Mouse (Mus musculus) limb, embryonic 11.5 days (tissue): ENCODE measurements at regions not wholly inside any gene's neighbourhood (a gene's known extent, or its start where the extent isn't known, plus 50 kb on each side); places are given as distances from the start of the nearest gene placed in this dataset.

Source experiments
- ATAC-seq: fragments of 200-750 bp; cut with Nextera tagmentation; 2 replicates; pipeline ENCODE4 v1.8.0; 2017; ENCODE audit warnings: low read depth; ENCODE audit not compliant: insufficient number of reproducible peaks, low FRiP score, low TSS enrichment
- DNase-seq: peaks from one replicate; pipeline ENCODE4 v3.0.0-alpha.2; 2015; ENCODE audit warnings: low spot score
- H3K27ac ChIP-seq: fragments of 300-500 bp; sonication (generic); replicated peaks from 2 replicates; pipeline ENCODE4 v1.5.1; 2014; ENCODE audit warnings: low read depth, mild to moderate bottlenecking, low read length
- H3K27me3 ChIP-seq: fragments of 300-500 bp; sonication (generic); 2 replicates; pipeline ENCODE4 v1.6.1; 2014; ENCODE audit warnings: mild to moderate bottlenecking, low read length, mixed read lengths; ENCODE audit not compliant: control insufficient read depth, insufficient read depth
- H3K36me3 ChIP-seq: fragments of 300-500 bp; sonication (generic); 2 replicates; pipeline ENCODE4 v1.6.1; 2014; ENCODE audit warnings: mild to moderate bottlenecking, low read length, moderate library complexity, mixed read lengths; ENCODE audit not compliant: control insufficient read depth, insufficient read depth
- H3K4me1 ChIP-seq: fragments of 300-500 bp; sonication (generic); 2 replicates; pipeline ENCODE4 v1.6.1; 2014; ENCODE audit warnings: low read length, mixed read lengths; ENCODE audit not compliant: control insufficient read depth, insufficient read depth
- H3K4me2 ChIP-seq: fragments of 300-500 bp; sonication (generic); 2 replicates; pipeline ENCODE4 v1.6.1; 2014; ENCODE audit warnings: low read depth, mild to moderate bottlenecking, moderate library complexity; ENCODE audit not compliant: severe bottlenecking
- H3K4me3 ChIP-seq: fragments of 300-500 bp; sonication (generic); 2 replicates; pipeline ENCODE4 v1.5.1; 2014; ENCODE audit warnings: low read depth, low read length
- H3K9ac ChIP-seq: fragments of 300-500 bp; sonication (generic); 2 replicates; pipeline ENCODE4 v1.6.1; 2014; ENCODE audit warnings: mild to moderate bottlenecking, low read length
- H3K9me3 ChIP-seq: fragments of 300-500 bp; sonication (generic); 2 replicates; pipeline ENCODE4 v1.6.1; 2016; ENCODE audit warnings: low read length; ENCODE audit not compliant: control insufficient read depth
- WGBS: fragments of 180-500 bp; shearing (Covaris S2); extraction: QIAGEN DNeasy Blood & Tissue Kit; methylation state at CpG from one replicate; pipeline ENCODE4 v1.1.7; 2014; 5-methylcytosine and 5-hydroxymethylcytosine counted together

DNA sequence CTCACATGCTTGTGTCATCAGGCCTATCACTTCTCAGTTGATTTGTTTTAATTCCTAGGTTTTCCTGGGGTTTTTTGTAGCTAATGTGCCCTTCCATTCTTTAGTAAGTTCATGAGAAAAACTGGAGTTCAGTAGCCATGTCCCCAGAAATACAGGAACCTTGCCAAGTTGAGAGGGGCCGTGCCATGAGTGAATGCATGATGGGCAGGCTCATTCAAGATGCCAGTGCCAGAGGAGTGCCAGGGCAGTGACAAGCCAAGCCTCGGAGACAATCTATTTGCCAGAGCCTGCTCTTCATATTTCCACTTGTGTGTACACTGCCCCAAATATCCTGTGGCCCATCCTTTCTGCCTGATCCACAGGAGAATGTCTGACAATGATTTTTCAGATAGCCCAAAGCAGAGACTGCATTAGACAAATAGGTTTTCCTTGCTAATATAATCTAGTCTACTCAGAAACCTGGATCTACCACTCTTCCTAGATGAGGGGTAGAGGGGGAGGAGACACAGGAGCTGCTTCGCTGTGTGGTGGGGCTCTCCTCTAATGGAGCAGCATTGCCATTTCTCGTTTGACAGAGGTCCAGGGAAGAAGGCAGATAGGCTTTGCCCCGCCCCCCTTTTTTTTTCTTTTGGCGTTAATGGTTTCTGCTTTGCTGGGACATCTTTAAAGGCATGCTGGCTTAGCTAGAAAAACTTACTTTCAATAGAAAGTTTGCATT is 569.5 kb upstream of the Arid1b start:
- no peak overlapping the region for H3K4me3 ChIP-seq
- WGBS: 59% methylated on average over 6 of the region's 6 CpGs
- ATAC-seq: no peak

DNA sequence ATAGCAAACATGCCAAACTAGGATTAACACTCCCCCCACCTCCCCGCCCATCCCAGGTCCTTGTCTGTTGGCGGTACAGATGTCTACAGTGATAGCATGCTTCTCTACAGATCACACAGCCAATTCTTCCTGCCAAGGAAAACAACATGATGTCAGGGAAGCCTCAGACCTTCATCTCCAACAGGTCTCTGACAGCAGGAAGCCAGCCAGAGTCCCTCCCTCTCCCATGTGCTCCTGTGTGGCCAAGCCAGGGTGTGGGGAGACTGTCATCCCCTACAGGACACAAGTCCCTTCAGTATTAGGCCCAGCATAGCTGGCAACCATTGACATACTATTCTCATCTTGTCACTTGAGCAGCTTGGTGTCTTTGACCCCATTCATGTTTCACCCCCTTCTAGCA is 568.8 kb upstream of the Arid1b start:
- Histone ChIP-seq H3K27me3 (no peaks in the 10 kb centered on the region), H3K9ac (no peak overlapping the region), H3K4me1 (no peaks in the 10 kb centered on the region), H3K27ac (no peak overlapping the region), H3K36me3 (no peaks in the 10 kb centered on the region), H3K4me3 (no peak overlapping the region), H3K9me3 (no peaks in the 10 kb centered on the region), H3K4me2 (no peak overlapping the region)
- no peak for ATAC-seq
- no peak for DNase-seq
- 88% methylated on average over 2 of the region's 2 CpGs for WGBS

More for the DNA sequence above, 569.5 kb upstream of the Arid1b start:
- no peak overlapping the region for H3K27ac ChIP-seq
- H3K9ac ChIP-seq: no peak overlapping the region
- H3K4me2 ChIP-seq: no peak overlapping the region
- no peaks in the 10 kb centered on the region for H3K9me3 ChIP-seq
- no peaks in the 10 kb centered on the region for H3K4me1 ChIP-seq
- no peaks in the 10 kb centered on the region for H3K27me3 ChIP-seq
- DNase-seq: no peak
- H3K36me3 ChIP-seq: no peaks in the 10 kb centered on the region

- DNase-seq: no peak
- Histone ChIP-seq H3K27ac (no peak overlapping the region), H3K9me3 (no peaks in the 10 kb centered on the region), H3K4me3 (no peak overlapping the region), H3K4me1 (no peaks in the 10 kb centered on the region), H3K36me3 (no peaks in the 10 kb centered on the region), H3K27me3 (no peaks in the 10 kb centered on the region), H3K4me2 (no peak overlapping the region), H3K9ac (no peak overlapping the region)
- ATAC-seq: no peak
- WGBS: 45% methylated on average over 2 of the region's 2 CpGs
Measured at GRCm38 (mm10) chr17:4429036-4429435, 565.1 kb upstream of the Arid1b start.

- Histone ChIP-seq H3K27me3 (no peaks in the 10 kb centered on the region), H3K4me2 (no peak overlapping the region), H3K9ac (no peak overlapping the region), H3K36me3 (no peaks in the 10 kb centered on the region), H3K4me1 (no peaks in the 10 kb centered on the region), H3K9me3 (no peaks in the 10 kb centered on the region), H3K4me3 (no peak overlapping the region), H3K27ac (no peak overlapping the region)
- ATAC-seq (no peak), DNase-seq (no peak)
- 93% methylated on average over 1 of the region's 1 CpGs for WGBS
Measured at GRCm38 (mm10) chr17:4445606-4446005, 548.5 kb upstream of the Arid1b start.

GRCm38 (mm10) chr17:4457491-4457890 is 536.6 kb upstream of the Arid1b start:
- 84% methylated on average over 1 of the region's 1 CpGs for WGBS

GRCm38 (mm10) chr17:4461541-4461940 is 532.6 kb upstream of the Arid1b start:
- Histone ChIP-seq H3K9me3 (no peaks in the 10 kb centered on the region), H3K9ac (no peak overlapping the region), H3K36me3 (no peaks in the 10 kb centered on the region), H3K27me3 (no peaks in the 10 kb centered on the region), H3K27ac (no peak overlapping the region), H3K4me1 (no peaks in the 10 kb centered on the region), H3K4me2 (no peak overlapping the region), H3K4me3 (no peak overlapping the region)
- WGBS: 88% methylated on average over 2 of the region's 2 CpGs
- DNase-seq (no peak), ATAC-seq (no peak)

More at GRCm38 (mm10) chr17:4457491-4457890, 536.6 kb upstream of the Arid1b start:
- H3K9ac ChIP-seq: no peak overlapping the region
- H3K36me3 ChIP-seq: no peaks in the 10 kb centered on the region
- no peak for DNase-seq
- no peak for ATAC-seq
- no peaks in the 10 kb centered on the region for H3K9me3 ChIP-seq
- no peaks in the 10 kb centered on the region for H3K4me1 ChIP-seq
- H3K4me2 ChIP-seq: no peak overlapping the region
- H3K4me3 ChIP-seq: no peak overlapping the region
- H3K27ac ChIP-seq: no peak overlapping the region
- H3K27me3 ChIP-seq: no peaks in the 10 kb centered on the region

GRCm38 (mm10) chr17:4464286-4464880 is 529.7 kb upstream of the Arid1b start:
- no peaks in the 10 kb centered on the region for H3K9me3 ChIP-seq
- no peak overlapping the region for H3K27ac ChIP-seq
- H3K9ac ChIP-seq: no peak overlapping the region
- H3K4me3 ChIP-seq: no peak overlapping the region
- DNase-seq (no peak), ATAC-seq (no peak)
- no peaks in the 10 kb centered on the region for H3K36me3 ChIP-seq
- H3K4me1 ChIP-seq: no peaks in the 10 kb centered on the region
- WGBS: 87% methylated on average over 2 of the region's 2 CpGs
- H3K4me2 ChIP-seq: no peak overlapping the region
- no peaks in the 10 kb centered on the region for H3K27me3 ChIP-seq

- Histone ChIP-seq H3K9me3 (no peaks in the 10 kb centered on the region), H3K4me3 (no peak overlapping the region), H3K27ac (no peak overlapping the region), H3K9ac (no peak overlapping the region), H3K4me1 (no peaks in the 10 kb centered on the region), H3K36me3 (no peaks in the 10 kb centered on the region), H3K27me3 (no peaks in the 10 kb centered on the region), H3K4me2 (no peak overlapping the region)
- 83% methylated on average over 6 of the region's 6 CpGs for WGBS
- no peak for ATAC-seq
- no peak for DNase-seq
Measured at GRCm38 (mm10) chr17:4465741-4466140, 528.4 kb upstream of the Arid1b start.
